In the genomic region with DNA sequence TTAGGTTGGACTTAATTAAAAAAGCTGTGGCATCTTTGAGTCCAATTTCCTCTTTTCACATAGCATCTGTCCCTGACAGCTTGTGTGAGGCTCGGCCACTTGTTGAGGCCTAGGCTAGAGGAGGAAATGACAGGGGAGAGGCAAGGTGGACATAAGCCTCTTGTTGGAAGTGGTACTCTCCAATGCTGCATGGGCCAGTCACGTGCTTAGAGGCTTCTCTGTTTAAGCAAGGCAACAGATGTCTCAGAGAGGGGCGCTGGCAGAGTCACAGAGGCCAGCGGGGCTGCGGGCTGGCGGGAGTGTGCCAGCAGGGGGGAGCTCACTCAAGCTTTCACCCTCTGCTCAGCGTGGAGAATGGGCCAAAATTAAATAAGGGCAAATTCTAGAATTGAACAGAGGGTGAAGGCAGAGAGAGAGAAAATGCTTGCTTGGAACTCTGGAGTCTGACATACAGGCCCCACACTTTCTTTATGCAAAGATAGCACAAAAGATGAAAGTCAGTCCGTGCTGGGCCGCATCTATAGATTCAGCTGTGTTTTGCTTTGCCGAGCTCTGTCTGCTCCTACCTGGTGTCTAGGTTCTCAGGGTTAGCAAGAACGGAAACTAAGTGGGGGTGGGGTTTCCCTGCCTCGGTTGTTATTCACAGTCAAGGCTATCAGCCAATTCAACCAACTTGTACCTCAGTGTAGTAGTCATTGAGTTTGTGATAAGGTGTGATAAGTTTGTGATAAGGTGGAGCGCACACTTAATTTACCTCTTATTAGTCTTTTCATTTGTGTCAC, we compare ENCODE assay signal across 9 mouse cellular contexts.
DNase-seq lines count a peak whose midpoint lies in the region; ATAC-seq and TF ChIP-seq lines count a peak whose summit lies in the region.
"Had no signal": no experiment of that assay in that cellular context is flagged by ENCODE, and none has a peak within 500 bp of the region (broad histone marks: within the 10 kb centered on the region; RNA-seq: fewer than 3 reads in every experiment).

No protein-coding gene starts in this region.

- no peaks in the 10 kb centered on the region for H3K27me3 ChIP-seq in forebrain, embryonic 15.5 days
- H3K27me3 ChIP-seq in midbrain, embryonic 10.5 days (ENCODE audit: low read depth, poor library complexity, severe bottlenecking), result no peaks in the 10 kb centered on the region
- H3K27me3 ChIP-seq: embryonic facial prominence, embryonic 15.5 days had no signal

- no peak overlapping the region for H3K4me2 ChIP-seq in forebrain, embryonic 15.5 days (replicated peaks)
- H3K4me2 ChIP-seq: embryonic facial prominence, embryonic 15.5 days had no signal

- no peak overlapping the region for H3K4me3 ChIP-seq in gastrocnemius, adult 2 months
- H3K4me3 ChIP-seq in forebrain, embryonic 15.5 days, result no peak overlapping the region
- H3K4me3 ChIP-seq in midbrain, embryonic 10.5 days, result no peak overlapping the region
- H3K4me3 ChIP-seq: embryonic facial prominence, embryonic 15.5 days had no signal

- intact Hi-C loops in gastrocnemius, adult 2 months (cut with DNase I), result no loop called here
- intact Hi-C loops in gastrocnemius, postnatal 36 days (cut with DNase I), result no loop called here

- ATAC-seq in forebrain, embryonic 15.5 days (replicated peaks), result peak; percentile 87

- H3K27ac ChIP-seq in gastrocnemius, adult 2 months, result peak overlapping the region; percentile 63
- peak overlapping the region; percentile 58 for H3K27ac ChIP-seq in forebrain, embryonic 15.5 days (replicated peaks)
- peak overlapping the region; percentile 72 for H3K27ac ChIP-seq in midbrain, embryonic 10.5 days (replicated peaks)
- H3K27ac ChIP-seq: embryonic facial prominence, embryonic 15.5 days had no signal

- H3K9ac ChIP-seq in forebrain, embryonic 15.5 days (replicated peaks), result no peak overlapping the region
- H3K9ac ChIP-seq: embryonic facial prominence, embryonic 15.5 days had no signal

- no peak for TF ChIP-seq CTCF in gastrocnemius, adult 2 months (IDR thresholded peaks at IDR 0.05)

- H3K36me3 ChIP-seq in forebrain, embryonic 15.5 days, result no peaks in the 10 kb centered on the region
- H3K36me3 ChIP-seq in midbrain, embryonic 10.5 days, result no peaks in the 10 kb centered on the region
- H3K36me3 ChIP-seq: embryonic facial prominence, embryonic 15.5 days had no signal

- DNase-seq in gastrocnemius, adult 2 months, result no peak
- no peak for DNase-seq in gastrocnemius, postnatal 36 days
- peak; percentile 57 for DNase-seq in brain, embryonic 18.5 days (ENCODE audit: low read depth, low spot score)
- peak; percentile 44 for DNase-seq in midbrain, embryonic 10.5 days (ENCODE audit: low spot score)
- no peak for DNase-seq in ovary, postnatal 36 days (ENCODE audit: low spot score)
- DNase-seq in adrenal gland, postnatal 4 days (ENCODE audit: low spot score in 2 of 2), result no peak
- DNase-seq in heart, adult 8-10 months (ENCODE audit: low spot score), result no peak

- no peaks in the 10 kb centered on the region for H3K9me3 ChIP-seq in forebrain, embryonic 15.5 days
- H3K9me3 ChIP-seq in midbrain, embryonic 10.5 days (replicated peaks), result no peaks in the 10 kb centered on the region
- H3K9me3 ChIP-seq: embryonic facial prominence, embryonic 15.5 days had no signal

- 18% methylated on average over 13 of the region's 13 CpGs for WGBS in forebrain, embryonic 15.5 days
- 23% methylated on average over 13 of the region's 13 CpGs for WGBS in midbrain, embryonic 10.5 days

- peaks cover 20% of the 10 kb centered on the region for H3K4me1 ChIP-seq in forebrain, embryonic 15.5 days
- peaks cover 16% of the 10 kb centered on the region for H3K4me1 ChIP-seq in midbrain, embryonic 10.5 days

Comparison
In these comparisons a context has a peak if more than half of its experiments do, and no peak if none do; other contexts are left out.
1. DNase-seq: peak in brain, embryonic 18.5 days (single experiment) and midbrain, embryonic 10.5 days (single experiment); none in gastrocnemius, adult 2 months (single experiment), gastrocnemius, postnatal 36 days (0 of 2), ovary, postnatal 36 days (single experiment), adrenal gland, postnatal 4 days (0 of 2) and heart, adult 8-10 months (single experiment).
2. Peak in every context shown above with its lines, with median percentiles within 50 percentile points of each other: H3K27ac ChIP-seq.